Mouse (Mus musculus): ENCODE results near the gene Tmem170.

DNA sequence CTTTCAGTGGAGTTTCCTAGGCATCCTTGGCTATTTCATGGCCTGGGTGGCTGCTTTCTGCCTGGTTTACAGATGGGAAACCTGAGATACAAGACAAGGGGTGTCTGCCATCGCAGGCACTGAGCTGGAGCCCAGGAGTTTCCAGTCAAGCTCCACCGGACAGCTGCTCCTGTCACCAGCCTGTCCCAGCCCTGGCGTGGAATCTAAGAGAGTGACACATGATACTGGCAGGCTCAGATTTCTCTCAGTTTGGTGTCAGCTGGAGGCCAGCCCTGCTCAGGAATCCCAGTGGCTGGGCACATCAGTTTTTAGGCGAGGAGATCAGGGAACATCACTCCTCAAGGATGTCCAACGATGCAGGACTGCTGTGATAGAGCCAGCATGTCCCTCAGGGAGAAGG, 25.5 kb upstream of the Tmem170 start:
- TF ChIP-seq EP300 (IDR thresholded peaks at IDR 0.05) (no peak), CTCF (IDR thresholded peaks at IDR 0.05) (no peak)
